Mouse (Mus musculus) cerebellum, adult 2 months (tissue): ENCODE results near the gene Map2.

ENCODE experiments used
- CTCF ChIP-seq: fragments of 200-500 bp; IDR thresholded peaks from 2 replicates; pipeline ENCODE4 v1.5.1; 2011; ENCODE audit warnings: low read depth, mild to moderate bottlenecking, control low read depth, low read length, moderate library complexity, borderline replicate concordance; ENCODE audit not compliant: insufficient read depth
- POLR2A ChIP-seq: fragments of 200-500 bp; IDR thresholded peaks from 2 replicates; pipeline ENCODE4 v1.6.1; 2011; ENCODE audit warnings: low read length, control low read depth, borderline replicate concordance; ENCODE audit not compliant: insufficient read depth

DNA sequence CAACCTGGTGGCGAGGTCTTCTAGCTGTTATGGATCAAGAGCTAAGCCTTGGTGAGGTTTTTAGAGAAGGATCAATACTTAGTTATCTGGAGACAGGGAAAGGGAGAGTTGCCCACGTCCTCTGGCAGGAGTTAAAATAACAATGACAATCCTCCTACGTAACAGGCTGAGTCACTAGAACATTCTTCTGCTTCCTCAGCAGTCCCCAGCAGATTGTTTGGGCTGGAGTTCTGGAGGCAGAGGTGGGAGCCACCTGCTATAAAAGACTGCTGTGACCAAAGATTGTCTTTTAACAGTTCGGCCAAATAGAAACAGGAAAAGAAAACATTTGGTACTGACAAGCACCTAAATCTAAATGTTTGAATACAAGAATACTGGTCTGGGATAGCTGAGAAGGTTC lies 190.5 kb downstream of the Map2 start:
- no peak for TF ChIP-seq POLR2A
- no peak for TF ChIP-seq CTCF
